Mouse (Mus musculus): ENCODE measurements around the gene Larp1b. TPM values are rescaled to one million over a fixed set of nuclear protein-coding genes. Genes with fewer than 3 reads are reported as not detected.
A peak's percentile ranks its signal among the peaks of the same experiment; 100 is the strongest.

Gene Larp1b
- total RNA-seq, 2 experiments from 2014 or later, result 20.1 to 23.0 TPM

DNA sequence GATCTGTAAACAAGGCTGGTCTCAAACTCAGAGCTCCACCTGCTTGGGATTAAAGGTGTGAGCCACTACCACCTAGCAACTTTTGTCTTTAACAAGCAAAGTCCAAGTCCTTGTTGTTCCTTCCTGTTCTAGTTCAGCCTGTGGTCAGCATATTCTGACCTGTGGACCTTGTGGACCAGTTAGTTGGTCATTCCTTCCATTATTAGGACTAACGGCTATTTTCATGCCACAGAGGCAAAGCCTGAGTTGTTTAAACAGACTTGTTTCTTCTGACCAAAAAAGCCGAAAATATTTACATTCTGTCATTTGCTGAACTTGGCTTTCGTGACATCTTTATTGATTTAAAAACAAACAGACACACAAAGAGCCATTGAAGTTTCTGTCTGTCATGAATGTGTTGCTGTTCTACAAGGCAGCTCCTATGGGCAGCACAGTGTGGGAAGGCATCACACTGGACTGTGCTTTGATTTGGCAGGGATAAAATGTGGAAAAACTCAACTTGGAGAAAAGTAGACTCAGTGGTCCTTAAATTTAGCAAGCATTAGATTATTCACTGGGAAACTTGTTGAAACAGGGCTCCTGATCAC lies 68.5 kb downstream of the Larp1b start:
- no peak for DNase-seq (ENCODE audit: low spot score in 2 of 2)

DNA sequence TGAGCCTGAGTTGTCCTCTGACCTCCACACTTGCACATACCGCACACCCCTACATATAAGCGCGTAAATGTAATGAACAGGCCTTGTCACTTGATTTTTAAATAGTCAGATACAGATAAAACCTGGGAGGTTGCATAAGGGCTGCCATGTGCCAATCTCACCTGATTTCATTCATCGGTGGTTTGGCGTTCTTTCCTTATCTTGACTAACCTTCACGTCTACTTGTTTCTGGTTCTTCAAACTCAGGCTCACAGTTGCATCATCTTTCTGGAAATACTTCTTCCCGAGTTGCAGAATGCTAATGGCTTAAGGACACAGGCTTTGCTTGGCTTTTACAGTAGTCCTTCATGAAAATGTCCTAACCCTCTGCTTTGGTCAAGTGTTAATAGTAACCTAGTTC lies 71.1 kb downstream of the Larp1b start:
- DNase-seq (ENCODE audit: low spot score in 2 of 2), result no peak

DNA sequence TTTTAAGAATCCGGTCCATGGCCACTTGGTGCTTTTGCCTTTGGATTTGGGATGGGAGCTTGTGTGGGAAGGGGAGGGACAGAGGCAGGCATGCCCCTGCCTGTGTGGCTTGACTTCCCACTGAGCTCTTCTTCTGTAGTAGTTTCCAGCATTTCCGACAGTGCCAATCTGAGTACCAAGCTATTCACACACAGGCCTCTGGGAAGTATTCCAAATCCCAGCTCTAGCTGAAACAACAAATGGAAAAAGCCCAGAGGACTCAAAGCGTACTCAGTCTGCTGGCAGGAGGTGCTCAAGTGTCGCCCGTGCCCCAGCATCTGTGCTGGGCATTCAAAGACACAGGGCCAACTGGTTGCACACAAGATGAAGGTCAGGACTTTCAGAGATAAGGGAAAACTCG lies 72.4 kb downstream of the Larp1b start:
- DNase-seq (ENCODE audit: low spot score in 2 of 2), result peak; percentile 9 to 24

DNA sequence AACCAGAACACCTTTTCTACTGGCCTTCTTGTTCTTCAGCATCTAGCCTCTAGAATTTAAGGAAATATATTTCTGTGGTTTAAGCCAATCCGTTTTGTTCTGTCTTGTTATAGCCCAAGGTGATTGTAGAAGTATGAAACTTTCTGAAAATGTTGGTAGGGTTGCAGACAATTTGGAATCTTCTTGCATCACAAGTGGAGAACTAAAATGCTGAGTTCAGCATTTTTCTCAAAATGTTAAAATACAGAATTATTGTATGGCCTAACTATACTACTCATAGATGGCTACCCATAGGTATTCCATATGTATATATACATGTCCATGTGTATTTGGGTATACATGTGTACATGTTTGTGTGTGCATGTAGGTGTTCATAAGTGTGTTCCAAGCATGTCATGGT lies 81.1 kb downstream of the Larp1b start:
- DNase-seq (ENCODE audit: low spot score in 2 of 2), result no peak

DNA sequence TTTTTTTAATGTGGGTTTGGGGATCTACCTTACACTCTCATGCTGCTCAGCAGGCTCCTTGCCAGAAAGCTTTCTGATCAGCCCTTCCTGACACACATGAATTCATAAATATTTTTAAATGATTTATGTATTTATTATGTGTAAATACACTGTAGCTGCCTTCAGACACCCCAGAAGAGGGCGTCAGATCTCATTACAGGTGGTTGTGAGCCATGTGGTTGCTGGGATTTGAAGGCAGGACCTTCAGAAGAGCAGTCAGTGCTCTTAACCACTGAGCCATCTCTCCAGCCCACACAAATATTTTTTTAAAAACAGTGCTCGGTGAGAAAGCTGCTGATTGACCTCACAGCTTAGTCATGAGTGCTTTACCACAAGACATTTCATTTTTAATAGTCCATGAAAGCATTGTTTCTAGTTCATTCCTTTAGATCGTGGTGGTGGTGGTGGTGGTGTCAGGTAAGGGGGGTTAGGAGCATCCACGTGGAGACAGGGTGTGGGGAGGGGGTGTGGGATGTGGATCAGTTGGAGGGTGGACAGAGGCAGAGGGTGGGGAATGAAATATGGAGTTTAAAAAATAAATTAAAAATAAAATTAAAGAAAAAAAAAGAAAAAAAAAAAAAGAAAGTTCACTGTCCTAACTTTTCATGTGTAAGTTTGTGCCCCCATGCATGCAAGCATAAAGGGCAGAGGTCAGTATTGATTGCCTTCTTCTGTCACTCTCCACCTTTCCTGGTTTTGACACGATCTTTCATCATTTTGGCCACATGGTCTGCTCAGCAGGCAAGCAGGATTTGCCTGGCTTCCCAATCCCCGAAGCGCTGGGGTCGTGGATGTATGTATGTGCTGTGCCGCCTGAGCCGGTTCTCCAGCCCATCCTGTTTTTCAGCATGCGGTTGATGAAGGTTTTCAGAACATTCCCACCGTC lies 81.9 kb downstream of the Larp1b start:
- no peak for DNase-seq (ENCODE audit: low spot score in 2 of 2)

DNA sequence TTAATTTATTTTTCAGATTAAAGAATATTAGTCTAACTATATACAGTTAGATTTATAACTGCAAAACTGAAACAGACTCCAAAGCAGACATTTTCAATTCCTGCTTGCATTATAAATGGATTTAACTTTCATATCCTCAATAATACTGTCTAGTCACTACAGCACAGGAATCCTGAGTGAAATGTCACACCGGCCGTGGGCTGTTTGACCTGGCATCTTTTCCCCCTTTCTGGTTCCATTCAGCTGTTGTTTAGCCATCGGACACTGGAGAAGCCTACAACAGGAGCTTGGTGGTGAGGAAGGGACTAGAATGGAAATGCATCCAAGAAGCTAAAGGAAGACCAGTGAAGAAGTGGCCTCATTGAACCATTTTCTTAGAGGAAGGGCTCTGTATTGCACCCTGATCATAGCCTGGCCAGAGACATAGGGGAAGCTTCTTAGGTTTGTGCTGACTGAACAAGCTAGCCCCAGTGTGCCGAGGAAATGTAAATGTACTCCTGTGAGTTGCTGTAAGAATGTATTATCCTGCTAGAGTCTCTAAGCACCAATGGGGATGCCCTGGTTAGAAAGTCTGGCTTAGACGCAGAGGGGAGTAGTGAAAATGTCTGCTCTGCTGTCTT lies 88.8 kb downstream of the Larp1b start:
- DNase-seq (ENCODE audit: low spot score in 2 of 2), result no peak

DNA sequence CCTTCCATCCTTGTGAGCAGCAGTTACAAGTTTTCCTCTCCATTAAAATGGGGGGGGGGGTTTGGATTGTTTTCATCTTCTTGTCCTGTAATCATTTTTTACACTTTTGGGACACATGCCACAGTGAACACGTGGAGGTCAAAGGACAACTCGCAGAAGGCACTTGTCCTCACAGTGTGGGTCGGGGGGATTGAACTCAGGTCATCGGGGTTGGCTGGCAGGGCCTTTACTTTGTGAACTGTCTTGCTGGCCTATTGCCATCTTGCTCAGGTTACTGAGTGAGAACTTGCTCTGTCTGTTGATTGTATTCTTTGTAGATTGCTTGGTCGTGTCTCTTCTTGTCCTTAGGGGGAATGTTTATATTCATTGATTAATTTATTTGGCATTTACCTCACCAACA lies 91.6 kb downstream of the Larp1b start:
- DNase-seq (ENCODE audit: low spot score in 2 of 2), result no peak

DNA sequence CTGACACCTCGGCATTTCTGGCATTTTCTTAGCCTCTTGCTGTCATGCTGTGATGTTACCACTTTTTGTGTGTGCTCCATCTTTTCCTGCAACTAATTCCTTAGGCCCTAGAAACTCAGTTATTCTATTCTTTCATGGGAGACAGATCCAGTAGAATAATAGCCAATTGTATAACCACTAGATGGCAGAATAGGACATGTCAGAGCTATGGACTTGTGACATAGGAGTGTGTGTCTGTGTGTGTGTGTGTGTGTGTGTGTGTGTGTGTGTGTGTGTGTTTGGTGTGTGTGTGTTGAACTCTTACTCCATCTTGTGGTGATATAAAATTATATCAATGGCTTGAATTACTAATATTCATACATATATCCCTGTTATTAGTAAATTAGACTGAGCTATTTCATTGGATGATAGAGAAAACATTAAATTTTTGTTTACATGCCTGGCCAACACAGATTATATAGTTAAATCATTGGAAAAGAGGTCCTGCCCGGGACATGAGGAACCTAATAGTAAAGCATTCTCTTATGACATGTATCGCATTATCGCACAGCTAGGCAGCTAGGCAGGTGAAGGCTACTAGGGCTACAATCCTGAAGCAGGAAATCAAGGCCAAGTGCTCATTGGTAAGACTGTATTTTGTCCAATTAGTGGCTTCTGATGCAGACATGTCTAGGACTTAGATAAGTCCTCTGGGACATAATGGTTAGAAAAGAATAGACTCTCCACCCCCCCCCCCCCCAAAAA lies 92.7 kb downstream of the Larp1b start:
- DNase-seq (ENCODE audit: low spot score in 2 of 2), result no peak

DNA sequence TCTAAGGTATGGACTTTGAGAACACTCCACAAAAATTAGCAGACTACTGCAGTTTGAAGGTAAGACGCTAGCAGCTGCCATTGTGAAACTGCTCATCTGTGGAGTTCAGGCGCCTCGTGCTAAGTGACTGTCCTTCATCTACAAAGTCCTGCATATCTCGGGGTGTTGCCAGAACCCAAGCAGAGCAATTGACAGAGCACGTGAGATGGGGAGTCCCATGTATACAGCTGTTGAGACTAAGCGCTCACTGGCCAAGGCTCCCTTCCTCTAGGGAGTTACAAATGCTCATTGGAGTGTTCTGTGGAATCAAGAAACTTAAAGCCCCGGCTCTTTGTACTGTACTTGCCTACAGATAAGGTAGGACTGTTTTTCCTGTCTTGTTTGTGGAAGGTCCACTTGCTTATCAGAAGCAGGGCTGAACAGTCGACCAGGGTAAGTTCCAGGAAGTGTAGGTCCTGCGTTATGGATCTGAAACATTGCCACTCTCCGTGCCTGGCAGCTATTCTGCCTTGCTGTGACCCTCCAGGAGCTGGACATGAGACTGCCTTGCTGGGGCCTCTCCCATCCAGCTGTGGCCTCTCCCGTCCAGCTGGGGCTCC lies 94.2 kb downstream of the Larp1b start:
- DNase-seq (ENCODE audit: low spot score in 2 of 2), result no peak

DNA sequence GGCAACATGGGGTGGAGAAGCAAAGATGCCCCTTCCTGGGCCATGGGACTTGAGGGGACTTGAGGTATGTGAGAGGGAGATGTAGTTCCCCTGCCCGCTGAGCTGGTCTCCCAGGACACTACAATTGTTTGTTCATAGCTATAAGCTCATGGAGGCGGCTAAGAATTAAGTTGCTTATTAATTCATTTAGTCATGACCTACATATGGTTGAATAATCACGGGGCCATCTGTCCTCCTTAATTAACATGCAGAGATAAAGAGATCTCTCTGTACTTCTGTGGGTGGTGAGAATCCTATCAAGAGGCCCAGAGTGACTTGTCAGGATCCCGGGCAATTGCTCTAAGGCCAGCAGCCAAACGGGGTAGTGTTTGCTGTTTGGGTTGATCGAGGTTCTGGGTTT lies 98.2 kb downstream of the Larp1b start:
- DNase-seq (ENCODE audit: low spot score in 2 of 2), result no peak

DNA sequence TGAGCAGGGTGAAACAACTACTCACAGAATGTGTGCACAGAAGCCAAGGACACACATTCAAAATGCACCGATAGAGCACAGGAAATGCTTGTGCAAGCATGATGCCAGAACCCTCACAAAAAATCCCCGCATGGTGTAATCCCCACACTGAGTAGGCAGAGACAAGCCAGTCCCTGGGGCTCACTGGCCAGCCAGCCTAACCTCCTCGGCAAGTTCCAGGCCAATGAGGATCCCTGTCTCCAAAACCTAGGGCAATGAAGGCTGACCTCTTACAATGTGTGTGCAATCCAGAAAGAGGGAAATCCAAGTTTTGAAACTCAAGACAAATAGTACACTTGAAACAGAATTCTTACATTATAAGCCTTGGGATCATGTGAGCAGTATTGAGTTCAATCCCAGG lies 103.7 kb downstream of the Larp1b start:
- no peak for DNase-seq (ENCODE audit: low spot score in 2 of 2)

DNA sequence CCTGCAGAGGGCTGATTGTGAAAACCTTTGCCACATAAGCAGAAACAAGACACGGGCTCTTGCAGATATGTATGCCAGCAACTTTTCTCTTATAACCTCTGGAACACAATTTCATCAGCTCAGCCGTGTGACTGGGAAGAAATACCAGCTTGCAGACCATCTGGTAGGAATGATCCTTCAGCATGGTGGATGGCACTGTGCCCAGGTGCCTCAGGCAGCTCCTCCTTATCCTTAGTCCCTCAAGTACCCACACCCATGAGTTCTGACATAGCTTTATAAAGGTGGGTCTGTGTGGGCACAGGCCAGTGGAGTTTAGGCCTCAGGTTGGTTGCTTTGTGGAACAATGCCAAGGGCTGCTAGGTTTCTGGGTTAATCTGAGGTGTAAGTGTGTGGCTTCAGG lies 108.8 kb downstream of the Larp1b start:
- DNase-seq (ENCODE audit: low spot score in 2 of 2), result peak; percentile 64 to 69

DNA sequence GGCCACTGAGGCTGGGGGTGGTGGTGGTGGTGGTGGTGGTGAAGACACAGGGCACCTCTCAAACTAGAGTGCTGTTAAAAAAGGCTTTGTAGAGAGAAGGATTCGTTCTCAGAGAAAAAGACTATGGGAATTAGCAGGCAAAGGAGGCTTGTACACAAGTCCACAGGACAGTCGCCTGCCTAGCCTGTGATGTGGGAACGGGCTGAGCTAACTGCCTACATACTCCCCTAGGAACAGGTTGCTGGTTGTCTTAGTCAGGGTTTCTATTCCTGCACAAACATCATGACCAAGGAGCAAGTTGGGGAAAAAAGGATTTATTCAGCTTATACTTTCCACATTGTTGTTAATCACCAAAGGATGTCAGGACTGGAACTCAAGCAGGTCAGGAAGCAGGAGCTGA lies 109.6 kb downstream of the Larp1b start:
- DNase-seq (ENCODE audit: low spot score in 2 of 2), result no peak

DNA sequence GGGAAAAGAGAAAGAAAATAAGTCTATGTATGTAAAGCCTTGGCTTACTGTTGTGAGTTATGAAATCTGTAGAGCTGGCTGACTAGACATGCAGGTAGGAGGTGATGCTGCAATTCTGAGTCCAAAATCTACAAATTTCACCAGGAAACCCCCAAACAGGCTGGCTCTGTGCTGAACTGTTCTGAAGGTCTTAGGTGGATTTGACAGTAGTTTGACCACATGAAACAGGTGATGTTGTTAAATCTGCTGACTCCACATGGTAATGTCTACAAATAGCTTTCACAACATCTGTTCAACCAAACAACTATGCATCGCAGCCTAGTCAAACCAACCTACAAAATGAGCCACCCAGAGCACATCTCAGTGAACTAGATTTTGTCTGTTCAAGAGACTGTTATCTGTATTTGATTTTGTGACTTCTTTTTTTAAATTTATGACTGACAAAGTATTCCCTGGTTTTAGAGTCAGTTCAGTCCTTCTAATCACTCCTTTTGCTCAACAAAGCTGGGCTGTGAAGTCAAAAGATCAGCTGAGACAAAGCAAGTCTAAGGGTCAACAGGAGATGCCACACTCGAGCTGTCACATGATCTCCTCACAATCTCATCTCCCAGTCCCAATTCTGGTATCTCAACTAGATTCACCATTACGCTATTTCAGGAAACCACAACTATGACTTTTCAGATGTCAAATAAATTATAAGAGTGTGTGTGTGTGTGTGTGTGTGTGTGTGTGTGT lies 112.4 kb downstream of the Larp1b start:
- DNase-seq (ENCODE audit: low spot score in 2 of 2), result no peak

DNA sequence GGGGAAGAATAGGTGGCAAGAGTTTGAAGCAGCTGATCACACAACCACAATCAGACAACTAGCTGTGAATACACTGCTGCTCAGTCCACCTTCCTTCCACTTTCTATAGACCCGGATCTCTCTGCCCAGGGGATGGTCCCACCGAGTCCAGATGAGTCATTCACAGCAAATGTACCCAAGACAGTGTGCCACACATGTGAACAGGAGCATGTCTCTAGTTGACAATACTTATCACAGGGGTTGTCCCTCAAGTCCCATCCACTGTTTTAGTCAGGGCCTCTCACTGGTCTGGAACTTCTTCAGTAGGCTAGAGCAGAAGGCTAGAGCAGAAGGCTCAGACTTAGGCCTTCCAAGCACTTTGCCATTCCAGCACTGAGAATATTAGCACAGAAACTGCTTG lies 113.1 kb downstream of the Larp1b start:
- no peak for DNase-seq (ENCODE audit: low spot score in 2 of 2)

DNA sequence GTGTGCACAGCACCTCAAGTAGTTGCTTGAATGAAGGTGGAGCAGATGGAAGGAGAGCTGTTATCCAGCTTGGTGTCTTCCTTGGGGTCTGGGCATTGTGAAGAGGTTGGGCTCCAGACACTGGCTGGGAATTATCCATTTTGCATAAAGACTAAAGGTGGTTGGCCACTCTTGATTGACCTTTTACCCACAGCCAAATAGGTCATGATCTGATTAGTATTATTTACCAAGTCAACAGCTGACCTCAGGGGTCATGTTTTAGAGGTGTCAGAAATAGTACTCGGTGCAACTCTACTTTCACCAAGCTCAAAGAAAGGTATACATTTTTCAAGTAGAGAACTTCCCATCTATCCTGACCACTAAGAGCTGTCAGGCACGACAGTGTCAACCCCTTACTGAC lies 115.7 kb downstream of the Larp1b start:
- no peak for DNase-seq (ENCODE audit: low spot score in 2 of 2)

DNA sequence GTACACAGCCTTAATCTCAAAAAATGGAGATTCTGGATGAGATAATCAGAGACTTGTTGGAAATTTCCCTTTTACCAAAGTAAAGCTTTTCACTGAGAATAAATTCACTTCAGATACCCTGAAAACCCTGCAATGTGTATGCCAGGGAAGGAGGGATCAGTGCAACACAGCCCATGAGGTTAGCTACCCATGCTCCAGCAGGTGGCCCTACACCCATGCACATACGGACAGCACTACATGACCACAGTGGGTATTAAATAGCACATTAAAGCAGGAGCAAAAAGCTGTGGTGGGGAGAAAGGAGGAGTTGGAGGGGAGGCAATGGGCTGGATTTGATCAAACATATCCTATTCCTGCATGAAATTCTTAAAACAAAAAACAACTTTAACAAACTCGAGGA lies 120.9 kb downstream of the Larp1b start:
- no peak for DNase-seq (ENCODE audit: low spot score in 2 of 2)

DNA sequence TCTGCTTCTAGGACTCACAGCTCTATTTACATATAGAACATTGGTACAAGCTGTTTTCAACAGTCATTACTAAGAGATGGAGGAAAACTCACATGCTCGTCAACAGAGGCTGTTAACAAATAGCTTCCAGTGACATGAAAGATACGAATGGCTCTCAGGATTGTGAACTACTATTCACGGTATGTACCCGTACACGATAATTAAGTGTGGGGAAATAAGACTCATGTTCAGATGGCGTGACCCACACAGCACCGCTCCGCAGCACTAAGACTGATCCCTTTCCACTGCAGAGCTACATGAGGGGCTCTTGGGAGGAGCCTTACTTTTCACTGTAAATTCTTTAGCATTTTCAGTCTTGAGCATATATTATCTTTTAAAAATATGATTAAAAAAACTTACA lies 125.7 kb downstream of the Larp1b start:
- DNase-seq (ENCODE audit: low spot score in 2 of 2), result no peak

DNA sequence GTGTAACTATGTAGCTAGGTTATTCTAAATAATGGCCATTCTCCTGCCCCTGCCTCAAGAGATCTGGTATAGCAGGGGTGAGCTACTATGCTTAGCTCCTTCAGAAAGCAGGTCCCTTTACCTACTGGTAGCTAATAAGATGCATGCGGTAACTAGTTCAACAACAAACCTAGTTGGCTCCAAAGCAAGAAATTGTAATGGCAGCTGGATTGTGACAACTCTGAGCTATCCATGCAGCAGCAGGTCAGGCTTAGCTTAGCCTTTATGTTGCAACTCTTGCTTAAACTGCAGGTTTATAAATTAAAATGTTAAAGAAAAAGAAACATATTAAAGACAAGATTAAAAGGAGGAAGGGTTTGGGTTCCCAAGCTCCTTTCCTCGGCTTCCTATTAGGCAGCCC lies 129.0 kb downstream of the Larp1b start:
- DNase-seq (ENCODE audit: low spot score in 2 of 2), result no peak

DNA sequence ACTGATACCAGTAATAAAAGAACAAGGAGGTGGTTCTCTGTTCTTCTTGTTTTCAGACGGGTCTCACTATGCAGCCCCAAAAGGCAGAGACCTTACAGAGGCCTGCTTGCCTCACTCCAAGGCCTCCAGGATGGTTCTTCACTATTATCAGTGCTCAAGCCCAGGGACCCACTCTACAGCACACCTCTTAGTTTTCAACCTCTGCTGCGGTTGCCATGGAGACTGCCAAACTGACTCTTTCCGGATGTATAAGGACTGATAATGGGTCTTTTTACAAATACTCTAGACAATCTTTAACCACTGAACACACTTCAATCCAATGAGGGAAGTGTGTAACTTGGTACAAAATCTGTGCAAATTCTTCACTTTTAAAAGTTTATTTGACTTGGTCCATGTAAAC lies 131.1 kb downstream of the Larp1b start:
- no peak for DNase-seq (ENCODE audit: low spot score in 2 of 2)

Data from left cerebral cortex, adult 18-20 months (tissue).